Mouse (Mus musculus): ENCODE data around the gene Wasf1.

DNA sequence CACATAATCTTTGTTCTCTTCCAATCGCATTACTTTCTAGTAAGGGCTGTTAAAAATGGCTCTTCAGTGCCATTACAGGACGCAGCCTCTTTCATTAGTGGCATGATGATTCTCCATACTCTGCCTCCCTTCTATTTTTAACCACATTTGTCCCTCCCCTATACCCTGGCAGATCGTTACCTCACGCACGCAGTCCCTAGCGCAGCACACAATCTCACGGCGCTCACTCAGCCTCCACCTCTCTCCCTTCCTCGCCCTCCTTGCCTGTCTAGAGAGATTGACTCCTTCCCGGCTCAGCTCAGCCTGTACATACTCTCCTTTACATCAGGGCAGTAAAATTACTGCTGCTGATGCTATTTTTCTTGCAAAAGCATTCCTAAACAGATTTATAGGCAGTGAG, 38.7 kb upstream of the Wasf1 start:
- TF ChIP-seq USF1 (IDR thresholded peaks at IDR 0.05; ENCODE audit: low read depth, low read length) (no peak), CTCF (IDR thresholded peaks at IDR 0.05 in 2 of 3, conservative IDR thresholded peaks at IDR 0.05 in 1 of 3; ENCODE audit: control insufficient read depth in 1 of 3, insufficient read depth in 1 of 3, low read depth in 2 of 3, low read length in 3 of 3, poor library complexity in 1 of 3, severe bottlenecking in 1 of 3) (no peak), ZKSCAN1 (IDR thresholded peaks at IDR 0.05; ENCODE audit: low read depth, low read length) (no peak), POLR2A (IDR thresholded peaks at IDR 0.05; ENCODE audit: control insufficient read depth in 1 of 2, insufficient read depth in 1 of 2, low read depth in 1 of 2, low read length in 2 of 2, poor library complexity in 1 of 2) (no peak), TAL1 (IDR thresholded peaks at IDR 0.05; ENCODE audit: low read length) (no peak)

All from MEL (cell line).